Comparison of ENCODE assay signal across 10 mouse cellular contexts in the genomic region with DNA sequence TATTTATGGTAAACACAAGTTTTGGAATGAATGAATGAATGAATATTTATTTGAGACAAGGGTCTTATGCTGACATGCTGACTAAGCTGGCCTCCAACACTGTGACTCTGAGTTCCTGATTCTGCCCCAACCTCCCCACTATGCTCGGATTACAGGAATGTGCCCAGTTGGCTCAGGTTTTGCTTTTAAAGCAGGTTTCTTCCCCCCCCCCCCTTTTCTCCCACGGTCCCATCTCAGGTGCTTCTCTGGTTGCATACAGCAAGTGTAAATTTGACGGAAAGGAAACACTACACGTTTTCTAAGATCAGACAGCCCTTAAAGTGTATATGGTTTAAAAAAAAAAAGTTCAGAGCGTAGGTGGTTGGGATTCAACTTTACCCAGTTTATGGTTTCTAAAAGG. TPM values are rescaled to one million over a fixed set of nuclear protein-coding genes. Genes with fewer than 3 reads are reported as not detected.
A peak's percentile ranks its signal among the peaks of the same experiment; 100 is the strongest.
DNase-seq lines count a peak whose midpoint lies in the region; ATAC-seq lines count a peak whose summit lies in the region.
"Had no signal": no experiment of that assay in that cellular context is flagged by ENCODE, and none has a peak within 500 bp of the region (broad histone marks: within the 10 kb centered on the region; RNA-seq: fewer than 3 reads in every experiment).

A gene (plus strand): TSS at position 301 of the 400 bp plus-strand sequence.

- no peaks in the 10 kb centered on the region for H3K36me3 ChIP-seq in kidney, embryonic 14.5 days (ENCODE audit: control insufficient read depth, insufficient read depth, low read length)
- no peaks in the 10 kb centered on the region for H3K36me3 ChIP-seq in embryonic facial prominence, embryonic 12.5 days
- no peaks in the 10 kb centered on the region for H3K36me3 ChIP-seq in hindbrain, embryonic 15.5 days
- H3K36me3 ChIP-seq in midbrain, embryonic 14.5 days (ENCODE audit: control insufficient read depth, insufficient read depth, low read length), result no peaks in the 10 kb centered on the region

- H3K4me1 ChIP-seq in kidney, embryonic 14.5 days (ENCODE audit: control insufficient read depth, insufficient read depth, low read length), result no peaks in the 10 kb centered on the region
- no peaks in the 10 kb centered on the region for H3K4me1 ChIP-seq in embryonic facial prominence, embryonic 12.5 days
- no peaks in the 10 kb centered on the region for H3K4me1 ChIP-seq in hindbrain, embryonic 15.5 days (replicated peaks)
- H3K4me1 ChIP-seq in midbrain, embryonic 14.5 days (ENCODE audit: control insufficient read depth, insufficient read depth, low read length), result no peaks in the 10 kb centered on the region

- H3K9ac ChIP-seq in kidney, embryonic 14.5 days (ENCODE audit: low read depth, low read length), result no peak within 1 kb of the TSS
- no peak within 1 kb of the TSS for H3K9ac ChIP-seq in embryonic facial prominence, embryonic 12.5 days
- H3K9ac ChIP-seq in hindbrain, embryonic 15.5 days, result peak within 1 kb of the TSS; percentile 7; the same call in 1 of the 2 replicates
- H3K9ac ChIP-seq in midbrain, embryonic 14.5 days (replicated peaks; ENCODE audit: low read length), result no peak within 1 kb of the TSS

- H3K4me3 ChIP-seq in kidney, embryonic 14.5 days (ENCODE audit: low read length), result peak within 1 kb of the TSS; percentile 25
- H3K4me3 ChIP-seq in embryonic facial prominence, embryonic 12.5 days, result peak within 1 kb of the TSS; percentile 35
- peak within 1 kb of the TSS; percentile 41 for H3K4me3 ChIP-seq in hindbrain, embryonic 15.5 days
- H3K4me3 ChIP-seq in midbrain, embryonic 14.5 days (replicated peaks; ENCODE audit: low read depth, low read length), result peak within 1 kb of the TSS; percentile 31

- WGBS in kidney, embryonic 14.5 days, result 79% methylated on average over 5 of the region's 5 CpGs
- WGBS in embryonic facial prominence, embryonic 12.5 days, result 83% methylated on average over 5 of the region's 5 CpGs
- WGBS in hindbrain, embryonic 15.5 days, result 89% methylated on average over 5 of the region's 5 CpGs
- WGBS in midbrain, embryonic 14.5 days, result 91% methylated on average over 5 of the region's 5 CpGs

- DNase-seq in kidney, postnatal 10 days, result no peak
- DNase-seq in midbrain, embryonic 14.5 days, result no peak
- DNase-seq in frontal cortex, postnatal 25 days (ENCODE audit: low spot score in 2 of 2), result no peak
- no peak for DNase-seq in layer of hippocampus, adult 9-10 months (ENCODE audit: low spot score)
- DNase-seq: gastrocnemius, postnatal 14 days had no signal

- peaks cover 7% of the 10 kb centered on the region for H3K9me3 ChIP-seq in kidney, embryonic 14.5 days (ENCODE audit: control insufficient read depth, low read length)
- no peaks in the 10 kb centered on the region for H3K9me3 ChIP-seq in embryonic facial prominence, embryonic 12.5 days
- H3K9me3 ChIP-seq in hindbrain, embryonic 15.5 days, result no peaks in the 10 kb centered on the region
- no peaks in the 10 kb centered on the region for H3K9me3 ChIP-seq in midbrain, embryonic 14.5 days (ENCODE audit: control insufficient read depth, low read length)

- H3K27ac ChIP-seq in kidney, embryonic 14.5 days (ENCODE audit: low read depth, low read length), result no peak within 1 kb of the TSS
- no peak within 1 kb of the TSS for H3K27ac ChIP-seq in embryonic facial prominence, embryonic 12.5 days
- H3K27ac ChIP-seq in hindbrain, embryonic 15.5 days (replicated peaks), result no peak within 1 kb of the TSS
- H3K27ac ChIP-seq in midbrain, embryonic 14.5 days (replicated peaks; ENCODE audit: low read depth, low read length), result no peak within 1 kb of the TSS

- H3K4me2 ChIP-seq in kidney, embryonic 14.5 days (replicated peaks; ENCODE audit: low read depth, low read length), result peak within 1 kb of the TSS; percentile 42
- H3K4me2 ChIP-seq in embryonic facial prominence, embryonic 12.5 days (replicated peaks), result peak within 1 kb of the TSS; percentile 53
- H3K4me2 ChIP-seq in hindbrain, embryonic 15.5 days, result peak within 1 kb of the TSS; percentile 69
- peak within 1 kb of the TSS; percentile 55 for H3K4me2 ChIP-seq in midbrain, embryonic 14.5 days (ENCODE audit: low read length)

- H3K27me3 ChIP-seq in kidney, embryonic 14.5 days (ENCODE audit: control insufficient read depth, insufficient read depth, low read length), result no peaks in the 10 kb centered on the region
- no peaks in the 10 kb centered on the region for H3K27me3 ChIP-seq in embryonic facial prominence, embryonic 12.5 days
- H3K27me3 ChIP-seq in hindbrain, embryonic 15.5 days, result no peaks in the 10 kb centered on the region
- no peaks in the 10 kb centered on the region for H3K27me3 ChIP-seq in midbrain, embryonic 14.5 days (ENCODE audit: control insufficient read depth, insufficient read depth, low read length)

- no peak for ATAC-seq in kidney, embryonic 14.5 days (ENCODE audit: low FRiP score, low TSS enrichment)
- ATAC-seq in embryonic facial prominence, embryonic 12.5 days (ENCODE audit: insufficient number of reproducible peaks, insufficient read depth, low FRiP score, low TSS enrichment), result no peak
- ATAC-seq in hindbrain, embryonic 15.5 days (ENCODE audit: low FRiP score, low read depth), result no peak
- ATAC-seq in midbrain, embryonic 14.5 days (ENCODE audit: low FRiP score, low TSS enrichment), result no peak
- no peak for ATAC-seq in megakaryocyte progenitor cell, adult 5-6 weeks (replicated peaks; ENCODE audit: poor library complexity)

RNA-seq across cellular contexts. Expression of the gene that starts here (rescaled TPM):
- 0.43 and 0.51 TPM in 2 replicates for polyA plus RNA-seq in kidney, embryonic 14.5 days (2014; fragmentation: Nextera tagmentation; extraction: Ambion mirVana)
- polyA plus RNA-seq in embryonic facial prominence, embryonic 12.5 days (2016; fragmentation: Nextera tagmentation; extraction: Ambion mirVana), result 1.6 and 1.9 TPM in 2 replicates
- 2.3 and 2.5 TPM in 2 replicates for polyA plus RNA-seq in hindbrain, embryonic 15.5 days (2015; fragmentation: Nextera tagmentation; extraction: Ambion mirVana)
- polyA plus RNA-seq in midbrain, embryonic 14.5 days (2014; fragmentation: Nextera tagmentation; extraction: Ambion mirVana), result 1.0 and 2.9 TPM in 2 replicates
- 0.56 TPM in 1 of 2 replicates, not detected in the other for total RNA-seq in megakaryocyte progenitor cell, adult 5-6 weeks (2015)
- total RNA-seq in megakaryocyte progenitor cell, adult 5-6 weeks (2017), result 0.64 TPM in 1 of 2 replicates, not detected in the other
- total RNA-seq: gastrocnemius, postnatal 14 days; MEL had no signal
